Comparison of ENCODE assay signal across 9 mouse cellular contexts in genomic region chr5:125434347-125434746, GRCm38 (mm10). TPM values are rescaled to one million over a fixed set of nuclear protein-coding genes. Genes with fewer than 3 reads are reported as not detected.
DNase-seq lines count a peak whose midpoint lies in the region; ATAC-seq and TF ChIP-seq lines count a peak whose summit lies in the region.
"Not testable (repeated sequence)": the region's sequence is repeated elsewhere in the genome, so short reads cannot be mapped to it uniquely, and the experiment has no call there.
"Had no signal": no experiment of that assay in that cellular context is flagged by ENCODE, and none has a peak within 500 bp of the region (broad histone marks: within the 10 kb centered on the region; RNA-seq: fewer than 3 reads in every experiment).

No protein-coding gene starts in this region.

- not testable (repeated sequence) for DNase-seq in forebrain, embryonic 14.5 days (ENCODE audit: low spot score); heart, postnatal 0 days (ENCODE audit: low spot score); liver, embryonic 11.5 days (ENCODE audit: low spot score); midbrain, embryonic 10.5 days (ENCODE audit: low spot score)

- not testable (repeated sequence) for TF ChIP-seq POLR2A in ES-Bruce4 (IDR thresholded peaks at IDR 0.05; ENCODE audit: insufficient read depth, low read length); olfactory bulb, adult 2 months (IDR thresholded peaks at IDR 0.05; ENCODE audit: insufficient read depth, low read depth, low read length)

- not testable (repeated sequence) for TF ChIP-seq EP300 in ES-Bruce4 (IDR thresholded peaks at IDR 0.05; ENCODE audit: insufficient read depth, low read depth, low read length); heart, postnatal 0 days (IDR thresholded peaks at IDR 0.05; ENCODE audit: low read depth)

- H3K9me3 ChIP-seq in ES-Bruce4 (replicated peaks; ENCODE audit: control insufficient read depth, insufficient read depth, low read length, poor library complexity, severe bottlenecking); forebrain, embryonic 14.5 days (replicated peaks; ENCODE audit: control insufficient read depth, low read length); heart, postnatal 0 days (replicated peaks; ENCODE audit: control insufficient read depth, low read length); kidney, embryonic 14.5 days (ENCODE audit: control insufficient read depth, low read length); liver, embryonic 11.5 days (ENCODE audit: control insufficient read depth, low read length); midbrain, embryonic 10.5 days (replicated peaks): not testable (repeated sequence)

- H3K9ac ChIP-seq in ES-Bruce4 (ENCODE audit: low read depth, poor library complexity, severe bottlenecking) = peak overlapping the region; percentile 55
- not testable (repeated sequence) for H3K9ac ChIP-seq in forebrain, embryonic 14.5 days (ENCODE audit: low read length); heart, postnatal 0 days (replicated peaks; ENCODE audit: low read depth, low read length); kidney, embryonic 14.5 days (ENCODE audit: low read depth, low read length); liver, embryonic 11.5 days (ENCODE audit: low read depth, low read length)

- H3K4me3 ChIP-seq in ES-Bruce4 (ENCODE audit: low read depth, low read length) = peak overlapping the region; percentile 63
- 0 out of 2 replicates have a peak overlapping the region, but pooled peaks have one; percentile 18 for H3K4me3 ChIP-seq in brown adipose tissue, adult 24 weeks (ENCODE audit: insufficient read depth, low read depth, low read length)
- H3K4me3 ChIP-seq in forebrain, embryonic 14.5 days (ENCODE audit: low read depth, low read length) = peak overlapping the region; percentile 73
- H3K4me3 ChIP-seq in heart, postnatal 0 days (ENCODE audit: low read depth, low read length) = peak overlapping the region; percentile 81; the same call in 1 of the 2 replicates
- H3K4me3 ChIP-seq in kidney, embryonic 14.5 days (ENCODE audit: low read length) = peak overlapping the region; percentile 96
- peak overlapping the region; percentile 76 for H3K4me3 ChIP-seq in liver, embryonic 11.5 days (ENCODE audit: low read depth, low read length)
- peak overlapping the region; percentile 82 for H3K4me3 ChIP-seq in midbrain, embryonic 10.5 days
- peak overlapping the region; percentile 15; the same call in 1 of the 2 replicates for H3K4me3 ChIP-seq in olfactory bulb, adult 2 months (ENCODE audit: insufficient read depth, low read depth, low read length)

- not testable (repeated sequence) for H3K4me1 ChIP-seq in ES-Bruce4 (ENCODE audit: control insufficient read depth, insufficient read depth, low read length); brown adipose tissue, adult 24 weeks (ENCODE audit: control insufficient read depth, insufficient read depth, insufficient read length, low read length); forebrain, embryonic 14.5 days (ENCODE audit: control insufficient read depth, insufficient read depth, low read length); heart, postnatal 0 days (ENCODE audit: control insufficient read depth, insufficient read depth); kidney, embryonic 14.5 days (ENCODE audit: control insufficient read depth, insufficient read depth, low read length); liver, embryonic 11.5 days (replicated peaks; ENCODE audit: control insufficient read depth, insufficient read depth, low read length); olfactory bulb, adult 2 months (ENCODE audit: control insufficient read depth, insufficient read depth, low read length)
- peaks cover 12% of the 10 kb centered on the region for H3K4me1 ChIP-seq in midbrain, embryonic 10.5 days

- H3K27ac ChIP-seq in ES-Bruce4 (ENCODE audit: insufficient read depth, low read length) = peak overlapping the region; percentile 73
- H3K27ac ChIP-seq in brown adipose tissue, adult 24 weeks (replicated peaks; ENCODE audit: low read depth, low read length) = peak overlapping the region; percentile 31; the same call in 1 of the 2 replicates
- not testable (repeated sequence) for H3K27ac ChIP-seq in forebrain, embryonic 14.5 days (ENCODE audit: low read depth, low read length); heart, postnatal 0 days (ENCODE audit: low read depth); kidney, embryonic 14.5 days (ENCODE audit: low read depth, low read length); olfactory bulb, adult 2 months (ENCODE audit: insufficient read depth, low read depth, low read length)
- H3K27ac ChIP-seq in liver, embryonic 11.5 days (ENCODE audit: low read depth, low read length) = 0 out of 2 replicates have a peak overlapping the region, but pooled peaks have one; percentile 36
- H3K27ac ChIP-seq in midbrain, embryonic 10.5 days (replicated peaks) = 0 out of 2 replicates have a peak overlapping the region, but pooled peaks have one; percentile 6

- H3K27me3 ChIP-seq in ES-Bruce4 (ENCODE audit: control insufficient read depth, insufficient read depth, low read length, poor library complexity, severe bottlenecking); forebrain, embryonic 14.5 days (replicated peaks; ENCODE audit: control insufficient read depth, insufficient read depth, low read length); heart, postnatal 0 days (ENCODE audit: control insufficient read depth, insufficient read depth, low read length); kidney, embryonic 14.5 days (ENCODE audit: control insufficient read depth, insufficient read depth, low read length); liver, embryonic 11.5 days (replicated peaks; ENCODE audit: control insufficient read depth, insufficient read depth, low read length); midbrain, embryonic 10.5 days (ENCODE audit: low read depth, poor library complexity, severe bottlenecking): not testable (repeated sequence)

- 53% methylated on average over 15 of the region's 15 CpGs for WGBS in forebrain, embryonic 14.5 days
- 53% methylated on average over 15 of the region's 15 CpGs for WGBS in heart, postnatal 0 days
- 51% methylated on average over 15 of the region's 15 CpGs for WGBS in kidney, embryonic 14.5 days
- WGBS in liver, embryonic 11.5 days = 52% methylated on average over 15 of the region's 15 CpGs
- WGBS in midbrain, embryonic 10.5 days = 59% methylated on average over 15 of the region's 15 CpGs
- WGBS in olfactory bulb, adult 2 months = 55% methylated on average over 15 of the region's 15 CpGs

- H3K36me3 ChIP-seq in ES-Bruce4 (ENCODE audit: control insufficient read depth, insufficient read depth, low read length, poor library complexity, severe bottlenecking) = peaks cover 16% of the 10 kb centered on the region
- peaks cover 23% of the 10 kb centered on the region for H3K36me3 ChIP-seq in forebrain, embryonic 14.5 days (ENCODE audit: control insufficient read depth, insufficient read depth, low read length)
- H3K36me3 ChIP-seq in heart, postnatal 0 days (replicated peaks; ENCODE audit: control insufficient read depth, insufficient read depth, low read length) = peaks cover 20% of the 10 kb centered on the region
- H3K36me3 ChIP-seq in kidney, embryonic 14.5 days (ENCODE audit: control insufficient read depth, insufficient read depth, low read length) = peaks cover 23% of the 10 kb centered on the region
- peaks cover 19% of the 10 kb centered on the region for H3K36me3 ChIP-seq in liver, embryonic 11.5 days (ENCODE audit: control insufficient read depth, insufficient read depth, low read length)
- H3K36me3 ChIP-seq in midbrain, embryonic 10.5 days = peaks cover 26% of the 10 kb centered on the region

- ATAC-seq in forebrain, embryonic 14.5 days; heart, postnatal 0 days (ENCODE audit: insufficient read depth, low read depth); liver, embryonic 11.5 days (replicated peaks; ENCODE audit: low FRiP score): not testable (repeated sequence)
- peak; percentile 47 for ATAC-seq in kidney, embryonic 14.5 days (ENCODE audit: low FRiP score, low TSS enrichment)

- peak overlapping the region; percentile 89; the same call in 1 of the 2 replicates for H3K4me2 ChIP-seq in forebrain, embryonic 14.5 days (ENCODE audit: low read length)
- H3K4me2 ChIP-seq in heart, postnatal 0 days (ENCODE audit: low read depth, low read length) = peak overlapping the region; percentile 85; the same call in 1 of the 2 replicates
- not testable (repeated sequence) for H3K4me2 ChIP-seq in kidney, embryonic 14.5 days (replicated peaks; ENCODE audit: low read depth, low read length)
- H3K4me2 ChIP-seq in liver, embryonic 11.5 days = peak overlapping the region; percentile 74

- peak; percentile 43 for TF ChIP-seq CTCF in ES-Bruce4 (IDR thresholded peaks at IDR 0.05; ENCODE audit: low read depth, low read length)
- peak; percentile 26 for TF ChIP-seq CTCF in heart, postnatal 0 days (IDR thresholded peaks at IDR 0.05; ENCODE audit: low read depth)
- not testable (repeated sequence) for TF ChIP-seq CTCF in olfactory bulb, adult 2 months (IDR thresholded peaks at IDR 0.05; ENCODE audit: insufficient read depth, low read depth, low read length)

RNA-seq across cellular contexts. Expression of gene Dhx37, which starts 0.4 kb away (rescaled TPM):
- polyA plus RNA-seq in ES-Bruce4 (2011; ENCODE audit: insufficient read depth, insufficient read length, low read depth, missing spikeins) = 35.2 and 42.3 TPM in 2 replicates
- 5.0 and 16.9 TPM in 2 replicates for polyA plus RNA-seq in brown adipose tissue, adult 24 weeks (2012; ENCODE audit: insufficient read depth, insufficient read length, missing spikeins)
- polyA plus RNA-seq in forebrain, embryonic 14.5 days (2014; fragmentation: Nextera tagmentation; extraction: Ambion mirVana) = 4.7 and 7.0 TPM in 2 replicates
- total RNA-seq in heart, postnatal 0 days (2014; rRNA removed; ENCODE audit: low replicate concordance) = 5.9 and 16.2 TPM in 2 replicates
- 5.5 and 6.8 TPM in 2 replicates for polyA plus RNA-seq in heart, postnatal 0 days (2015; fragmentation: Nextera tagmentation; extraction: Ambion mirVana)
- polyA plus RNA-seq in kidney, embryonic 14.5 days (2014; fragmentation: Nextera tagmentation; extraction: Ambion mirVana) = 7.7 and 14.4 TPM in 2 replicates
- polyA plus RNA-seq in liver, embryonic 11.5 days (2014; fragmentation: Nextera tagmentation; extraction: Ambion mirVana) = 18.5 and 19.4 TPM in 2 replicates
- 17.4 and 21.2 TPM in 2 replicates for polyA plus RNA-seq in midbrain, embryonic 10.5 days (2016; fragmentation: Nextera tagmentation; extraction: Ambion mirVana)
- not detected in 2 replicates for polyA plus RNA-seq in olfactory bulb, adult 2 months (2012; ENCODE audit: insufficient read depth, insufficient read length, low replicate concordance, missing spikeins)

RNA-seq across cellular contexts. Expression of gene Bri3bp, which starts 7.0 kb away (rescaled TPM):
- 43.8 and 45.8 TPM in 2 replicates for polyA plus RNA-seq in ES-Bruce4 (2011; ENCODE audit: insufficient read depth, insufficient read length, low read depth, missing spikeins)
- polyA plus RNA-seq in brown adipose tissue, adult 24 weeks (2012; ENCODE audit: insufficient read depth, insufficient read length, missing spikeins) = 15.4 and 19.5 TPM in 2 replicates
- polyA plus RNA-seq in forebrain, embryonic 14.5 days (2014; fragmentation: Nextera tagmentation; extraction: Ambion mirVana) = 26.0 and 29.1 TPM in 2 replicates
- 27.8 and 41.5 TPM in 2 replicates for total RNA-seq in heart, postnatal 0 days (2014; rRNA removed; ENCODE audit: low replicate concordance)
- 59.2 and 65.8 TPM in 2 replicates for polyA plus RNA-seq in heart, postnatal 0 days (2015; fragmentation: Nextera tagmentation; extraction: Ambion mirVana)
- polyA plus RNA-seq in kidney, embryonic 14.5 days (2014; fragmentation: Nextera tagmentation; extraction: Ambion mirVana) = 29.6 and 39.8 TPM in 2 replicates
- polyA plus RNA-seq in liver, embryonic 11.5 days (2014; fragmentation: Nextera tagmentation; extraction: Ambion mirVana) = 63.6 and 67.9 TPM in 2 replicates
- 49.2 and 54.7 TPM in 2 replicates for polyA plus RNA-seq in midbrain, embryonic 10.5 days (2016; fragmentation: Nextera tagmentation; extraction: Ambion mirVana)
- 46.8 TPM in 1 of 2 replicates, not detected in the other for polyA plus RNA-seq in olfactory bulb, adult 2 months (2012; ENCODE audit: insufficient read depth, insufficient read length, low replicate concordance, missing spikeins)

RNA-seq across cellular contexts. Expression of gene Aacs, which starts 41.3 kb away (rescaled TPM):
- polyA plus RNA-seq in ES-Bruce4 (2011; ENCODE audit: insufficient read depth, insufficient read length, low read depth, missing spikeins) = 23.2 and 26.3 TPM in 2 replicates
- 151 and 265 TPM in 2 replicates for polyA plus RNA-seq in brown adipose tissue, adult 24 weeks (2012; ENCODE audit: insufficient read depth, insufficient read length, missing spikeins)
- polyA plus RNA-seq in forebrain, embryonic 14.5 days (2014; fragmentation: Nextera tagmentation; extraction: Ambion mirVana) = 51.8 and 71.1 TPM in 2 replicates
- 6.7 and 13.9 TPM in 2 replicates for total RNA-seq in heart, postnatal 0 days (2014; rRNA removed; ENCODE audit: low replicate concordance)
- polyA plus RNA-seq in heart, postnatal 0 days (2015; fragmentation: Nextera tagmentation; extraction: Ambion mirVana) = 4.8 and 5.4 TPM in 2 replicates
- polyA plus RNA-seq in kidney, embryonic 14.5 days (2014; fragmentation: Nextera tagmentation; extraction: Ambion mirVana) = 21.0 and 36.6 TPM in 2 replicates
- 29.3 and 29.7 TPM in 2 replicates for polyA plus RNA-seq in liver, embryonic 11.5 days (2014; fragmentation: Nextera tagmentation; extraction: Ambion mirVana)
- polyA plus RNA-seq in midbrain, embryonic 10.5 days (2016; fragmentation: Nextera tagmentation; extraction: Ambion mirVana) = 63.9 and 71.5 TPM in 2 replicates
- polyA plus RNA-seq in olfactory bulb, adult 2 months (2012; ENCODE audit: insufficient read depth, insufficient read length, low replicate concordance, missing spikeins) = not detected in 2 replicates

RNA-seq across cellular contexts. Expression of gene Ubc, which starts 44.3 kb away (rescaled TPM):
- polyA plus RNA-seq in ES-Bruce4 (2011; ENCODE audit: insufficient read depth, insufficient read length, low read depth, missing spikeins) = 329 and 334 TPM in 2 replicates
- 692 and 1,079 TPM in 2 replicates for polyA plus RNA-seq in brown adipose tissue, adult 24 weeks (2012; ENCODE audit: insufficient read depth, insufficient read length, missing spikeins)
- polyA plus RNA-seq in forebrain, embryonic 14.5 days (2014; fragmentation: Nextera tagmentation; extraction: Ambion mirVana) = 981 and 1,199 TPM in 2 replicates
- total RNA-seq in heart, postnatal 0 days (2014; rRNA removed; ENCODE audit: low replicate concordance) = 889 and 1,003 TPM in 2 replicates
- polyA plus RNA-seq in heart, postnatal 0 days (2015; fragmentation: Nextera tagmentation; extraction: Ambion mirVana) = 742 and 892 TPM in 2 replicates
- polyA plus RNA-seq in kidney, embryonic 14.5 days (2014; fragmentation: Nextera tagmentation; extraction: Ambion mirVana) = 715 and 1,051 TPM in 2 replicates
- 772 and 827 TPM in 2 replicates for polyA plus RNA-seq in liver, embryonic 11.5 days (2014; fragmentation: Nextera tagmentation; extraction: Ambion mirVana)
- polyA plus RNA-seq in midbrain, embryonic 10.5 days (2016; fragmentation: Nextera tagmentation; extraction: Ambion mirVana) = 957 and 1,129 TPM in 2 replicates
- polyA plus RNA-seq in olfactory bulb, adult 2 months (2012; ENCODE audit: insufficient read depth, insufficient read length, low replicate concordance, missing spikeins) = 238 and 763 TPM in 2 replicates

RNA-seq across cellular contexts. Expression of gene Gm10382, which starts 45.2 kb away (rescaled TPM):
- polyA plus RNA-seq in ES-Bruce4 (2011; ENCODE audit: insufficient read depth, insufficient read length, low read depth, missing spikeins) = not detected in 2 replicates
- not detected in 2 replicates for polyA plus RNA-seq in brown adipose tissue, adult 24 weeks (2012; ENCODE audit: insufficient read depth, insufficient read length, missing spikeins)
- 0.33 TPM in 1 of 2 replicates, not detected in the other for polyA plus RNA-seq in forebrain, embryonic 14.5 days (2014; fragmentation: Nextera tagmentation; extraction: Ambion mirVana)
- not detected in 2 replicates for total RNA-seq in heart, postnatal 0 days (2014; rRNA removed; ENCODE audit: low replicate concordance)
- polyA plus RNA-seq in heart, postnatal 0 days (2015; fragmentation: Nextera tagmentation; extraction: Ambion mirVana) = 0.32 and 0.78 TPM in 2 replicates
- 0.16 and 0.41 TPM in 2 replicates for polyA plus RNA-seq in kidney, embryonic 14.5 days (2014; fragmentation: Nextera tagmentation; extraction: Ambion mirVana)
- 0.18 and 0.34 TPM in 2 replicates for polyA plus RNA-seq in liver, embryonic 11.5 days (2014; fragmentation: Nextera tagmentation; extraction: Ambion mirVana)
- polyA plus RNA-seq in midbrain, embryonic 10.5 days (2016; fragmentation: Nextera tagmentation; extraction: Ambion mirVana) = 0.56 and 0.57 TPM in 2 replicates
- polyA plus RNA-seq in olfactory bulb, adult 2 months (2012; ENCODE audit: insufficient read depth, insufficient read length, low replicate concordance, missing spikeins) = not detected in 2 replicates
- total RNA-seq: heart, adult 8-10 months had no signal

Comparison
In these comparisons a context has a peak if more than half of its experiments do, and no peak if none do; other contexts are left out.
1. H3K4me3 ChIP-seq: peak in every context shown above with its lines; median percentile 96 in kidney, embryonic 14.5 days; 82 in midbrain, embryonic 10.5 days; 81 in heart, postnatal 0 days; 76 in liver, embryonic 11.5 days; 73 in forebrain, embryonic 14.5 days; 63 in ES-Bruce4; 18 in brown adipose tissue, adult 24 weeks; 15 in olfactory bulb, adult 2 months.